In genomic region chr2:7310129-7310839, GRCm38 (mm10) we compare ENCODE assay signal across 11 mouse cellular contexts.
DNase-seq lines count a peak whose midpoint lies in the region; ATAC-seq lines count a peak whose summit lies in the region.
"Had no signal": no experiment of that assay in that cellular context is flagged by ENCODE, and none has a peak within 500 bp of the region (broad histone marks: within the 10 kb centered on the region; RNA-seq: fewer than 3 reads in every experiment).

No protein-coding gene starts in this region.

- WGBS in hindbrain, embryonic 11.5 days = 28% methylated on average over 2 of the region's 2 CpGs
- WGBS in midbrain, embryonic 16.5 days = 10% methylated on average over 2 of the region's 2 CpGs

- no peaks in the 10 kb centered on the region for H3K9me3 ChIP-seq in hindbrain, embryonic 11.5 days (ENCODE audit: control insufficient read depth, low read length)
- H3K9me3 ChIP-seq in midbrain, embryonic 16.5 days (replicated peaks; ENCODE audit: control insufficient read depth, low read length, poor library complexity, severe bottlenecking) = no peaks in the 10 kb centered on the region

- H3K27me3 ChIP-seq in hindbrain, embryonic 11.5 days (ENCODE audit: control insufficient read depth, insufficient read depth, low read length) = no peaks in the 10 kb centered on the region
- no peaks in the 10 kb centered on the region for H3K27me3 ChIP-seq in midbrain, embryonic 16.5 days (ENCODE audit: control insufficient read depth, insufficient read depth, low read depth, low read length)

- H3K4me2 ChIP-seq in hindbrain, embryonic 11.5 days (replicated peaks; ENCODE audit: low read depth, low read length) = no peak overlapping the region
- H3K4me2 ChIP-seq in midbrain, embryonic 16.5 days (ENCODE audit: low read length) = no peak overlapping the region

- no peak overlapping the region for H3K27ac ChIP-seq in hindbrain, embryonic 11.5 days (ENCODE audit: low read depth, low read length)
- H3K27ac ChIP-seq in midbrain, embryonic 16.5 days (ENCODE audit: low read length) = peak overlapping the region; percentile 53; the same call in 1 of the 2 replicates

- no peak overlapping the region for H3K9ac ChIP-seq in hindbrain, embryonic 11.5 days (ENCODE audit: low read depth, low read length)
- H3K9ac ChIP-seq in midbrain, embryonic 16.5 days (ENCODE audit: low read depth, low read length) = no peak overlapping the region

- 0 out of 2 replicates have a peak, but pooled peaks have one; percentile 18 for ATAC-seq in frontal cortex, adult (ENCODE audit: low TSS enrichment)
- peak; percentile 86 for ATAC-seq in hindbrain, embryonic 11.5 days (ENCODE audit: low FRiP score)
- ATAC-seq in midbrain, embryonic 16.5 days = peak; percentile 77
- ATAC-seq in inflammation-experienced regulatory T-cells, adult 6 months = no peak

- no peaks in the 10 kb centered on the region for H3K36me3 ChIP-seq in hindbrain, embryonic 11.5 days (ENCODE audit: control insufficient read depth, insufficient read depth, low read length)
- no peaks in the 10 kb centered on the region for H3K36me3 ChIP-seq in midbrain, embryonic 16.5 days (ENCODE audit: control insufficient read depth, insufficient read depth, low read length)

- no peaks in the 10 kb centered on the region; the same call in 1 of the 2 replicates for H3K4me1 ChIP-seq in hindbrain, embryonic 11.5 days (replicated peaks; ENCODE audit: control insufficient read depth, insufficient read depth, low read length)
- H3K4me1 ChIP-seq in midbrain, embryonic 16.5 days (ENCODE audit: control insufficient read depth, insufficient read depth, low read length) = peaks cover 22% of the 10 kb centered on the region

- no peak overlapping the region for H3K4me3 ChIP-seq in hindbrain, embryonic 11.5 days (ENCODE audit: low read depth, low read length)
- no peak overlapping the region for H3K4me3 ChIP-seq in midbrain, embryonic 16.5 days (ENCODE audit: low read depth, low read length)

- no peak for DNase-seq in frontal cortex, postnatal 36 days (ENCODE audit: low spot score in 2 of 2)
- peak; percentile 86 for DNase-seq in embryo, embryonic 10.5 days (ENCODE audit: low spot score)
- DNase-seq in hindbrain, embryonic 11.5 days (ENCODE audit: low spot score) = peak; percentile 76
- DNase-seq in T-cell, adult 2 months (ENCODE audit: low spot score) = no peak
- DNase-seq in urinary bladder, postnatal 36 days (ENCODE audit: low spot score in 2 of 2) = no peak
- DNase-seq: cerebellum, postnatal 14 days; lung, postnatal 4 days; right cerebral cortex, postnatal 4 days had no signal

Comparison
In these comparisons a context has a peak if more than half of its experiments do, and no peak if none do; other contexts are left out.
1. DNase-seq: peak in embryo, embryonic 10.5 days (single experiment) and hindbrain, embryonic 11.5 days (single experiment); none in frontal cortex, postnatal 36 days (0 of 2), T-cell, adult 2 months (single experiment) and urinary bladder, postnatal 36 days (0 of 2).